Mouse (Mus musculus) C2C12 (cell line): ENCODE measurements at regions not wholly inside any gene's neighbourhood (a gene's known extent, or its start where the extent isn't known, plus 50 kb on each side); places are given as distances from the start of the nearest gene placed in this dataset.

Experiments
- H3K27me3 ChIP-seq: one replicate; pipeline ENCODE4 v1.6.1; 2011; ENCODE audit not compliant: control insufficient read depth, insufficient read depth, insufficient read length
- H3K36me3 ChIP-seq: one replicate; pipeline ENCODE4 v1.6.1; 2011; ENCODE audit not compliant: control insufficient read depth, insufficient read depth
- H3K4me3 ChIP-seq: one replicate; pipeline ENCODE4 v1.5.1; 2011; ENCODE audit warnings: mild to moderate bottlenecking, control low read depth; ENCODE audit not compliant: poor library complexity, insufficient read depth, severe bottlenecking
- H3K79me2 ChIP-seq: one replicate; pipeline ENCODE4 v1.6.1; 2011; ENCODE audit not compliant: control insufficient read depth, insufficient read depth
- H3K79me3 ChIP-seq: one replicate; pipeline ENCODE4 v1.6.1; 2011; ENCODE audit warnings: low read depth, control low read depth
- H3ac ChIP-seq: one replicate; pipeline ENCODE3; 2011; ENCODE audit warnings: low read depth; ENCODE audit not compliant: control insufficient read depth, insufficient read length
- CEBPB ChIP-seq: IDR thresholded peaks from one replicate; pipeline ENCODE4 v1.6.1; 2011; ENCODE audit warnings: low read depth, mild to moderate bottlenecking, control low read depth, moderate library complexity
- CTCF ChIP-seq: IDR thresholded peaks from one replicate; pipeline ENCODE4 v1.5.1; 2011; ENCODE audit not compliant: control insufficient read depth, insufficient read depth, insufficient read length
- FOSL1 ChIP-seq: IDR thresholded peaks from one replicate; pipeline ENCODE4 v1.8.0; 2011; ENCODE audit warnings: mild to moderate bottlenecking, low read length; ENCODE audit not compliant: poor library complexity, insufficient read depth, severe bottlenecking
- MAX ChIP-seq: IDR thresholded peaks from one replicate; pipeline ENCODE4 v1.6.1; 2011; ENCODE audit warnings: mild to moderate bottlenecking, control low read depth
- MYOD1 ChIP-seq: IDR thresholded peaks from one replicate; pipeline ENCODE4 v1.6.1; 2011; ENCODE audit warnings: low read depth; ENCODE audit not compliant: control insufficient read depth, insufficient read length
- MYOG ChIP-seq: IDR thresholded peaks from one replicate; pipeline ENCODE4 v1.6.1; 2011; ENCODE audit not compliant: control insufficient read depth, insufficient read length; ENCODE audit errors: extremely low read depth
- USF1 ChIP-seq: IDR thresholded peaks from one replicate; pipeline ENCODE4 v1.6.1; 2011; ENCODE audit warnings: low read depth, mild to moderate bottlenecking, control low read depth, moderate library complexity

DNA sequence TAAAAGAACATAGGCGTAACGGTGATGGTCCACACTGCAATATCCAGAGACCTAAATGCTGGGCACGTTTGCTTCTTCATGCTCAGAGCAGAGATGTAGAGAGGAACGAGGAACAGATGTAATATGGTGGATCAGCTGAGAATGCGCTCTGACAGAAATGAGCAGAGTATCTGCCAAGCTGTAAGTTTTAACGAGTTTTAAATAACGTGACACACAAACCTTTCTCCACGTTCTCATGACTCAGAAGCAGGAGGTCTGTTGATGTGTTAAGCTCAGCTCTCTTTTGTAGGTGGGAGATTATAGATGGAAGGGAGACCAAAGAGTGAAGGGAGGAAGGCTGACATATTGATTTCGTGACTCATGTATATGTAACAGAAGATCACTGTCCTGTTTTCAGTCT, 72.1 kb upstream of the 1700020N01Rik start:
- H3ac ChIP-seq, result no peak overlapping the region
- no peak overlapping the region for H3K4me3 ChIP-seq
- no peaks in the 10 kb centered on the region for H3K79me3 ChIP-seq
- no peaks in the 10 kb centered on the region for H3K27me3 ChIP-seq
- TF ChIP-seq FOSL1 (no peak), CEBPB (no peak), USF1 (no peak), CTCF (no peak), MYOG (no peak), MYOD1 (no peak), MAX (no peak)
- H3K36me3 ChIP-seq, result no peaks in the 10 kb centered on the region
- H3K79me2 ChIP-seq, result no peaks in the 10 kb centered on the region

- TF ChIP-seq CEBPB (no peak), MYOG (no peak), MYOD1 (no peak), FOSL1 (no peak), MAX (no peak), USF1 (no peak), CTCF (no peak)
- H3K79me2 ChIP-seq, result no peaks in the 10 kb centered on the region
Observed at GRCm38 (mm10) chr10:21525555-21525954, 67.4 kb upstream of the 1700020N01Rik start.

GRCm38 (mm10) chr10:21528396-21528795, 64.5 kb upstream of the 1700020N01Rik start:
- no peak overlapping the region for H3ac ChIP-seq
- H3K79me2 ChIP-seq, result no peaks in the 10 kb centered on the region
- H3K36me3 ChIP-seq, result no peaks in the 10 kb centered on the region
- H3K27me3 ChIP-seq, result no peaks in the 10 kb centered on the region
- H3K79me3 ChIP-seq, result no peaks in the 10 kb centered on the region
- TF ChIP-seq MYOD1 (no peak), CEBPB (no peak), MYOG (no peak), MAX (no peak), FOSL1 (no peak), CTCF (no peak), USF1 (no peak)
- no peak overlapping the region for H3K4me3 ChIP-seq

More at GRCm38 (mm10) chr10:21525555-21525954, 67.4 kb upstream of the 1700020N01Rik start:
- Histone ChIP-seq H3K27me3 (no peaks in the 10 kb centered on the region), H3K79me3 (no peaks in the 10 kb centered on the region), H3K4me3 (no peak overlapping the region), H3K36me3 (no peaks in the 10 kb centered on the region), H3ac (no peak overlapping the region)

DNA sequence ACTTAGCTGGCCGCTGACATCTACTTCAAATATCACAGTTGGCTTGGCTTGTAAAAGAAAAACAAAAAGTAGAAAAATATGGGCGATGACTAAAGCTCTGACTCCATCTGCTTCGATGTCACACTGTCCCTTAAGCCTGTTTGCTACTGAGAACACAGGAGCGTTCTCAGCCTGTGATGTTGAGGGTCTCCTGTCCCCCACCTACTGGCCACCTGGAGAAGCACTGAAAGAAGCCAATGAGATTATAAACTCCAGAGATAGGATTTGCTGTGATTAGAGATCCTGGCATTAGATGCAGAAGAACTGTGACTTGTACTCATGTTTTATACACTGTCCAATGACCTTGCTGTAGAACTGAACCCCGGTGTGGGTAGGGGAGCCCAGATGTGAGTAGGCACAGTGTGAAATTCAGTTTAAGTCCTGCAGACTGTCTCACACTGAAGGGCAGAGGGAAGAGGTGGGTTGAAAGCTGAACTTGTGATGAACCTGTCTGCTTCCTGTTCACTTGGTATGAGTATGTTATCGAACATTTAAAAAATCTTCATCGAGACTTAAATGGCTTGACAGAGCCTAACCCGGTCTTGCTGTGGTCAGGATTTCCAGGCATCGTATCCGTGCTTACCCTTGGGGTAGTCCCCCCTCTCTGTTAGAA, 63.7 kb upstream of the 1700020N01Rik start:
- H3K79me2 ChIP-seq, result no peaks in the 10 kb centered on the region
- no peak overlapping the region for H3ac ChIP-seq
- no peak overlapping the region for H3K4me3 ChIP-seq
- TF ChIP-seq FOSL1, result no peak
- no peak for TF ChIP-seq CTCF
- TF ChIP-seq MAX, result no peak
- no peak for TF ChIP-seq USF1
- no peak for TF ChIP-seq MYOG
- TF ChIP-seq MYOD1, result no peak
- no peak for TF ChIP-seq CEBPB
- H3K79me3 ChIP-seq, result no peaks in the 10 kb centered on the region
- H3K36me3 ChIP-seq, result no peaks in the 10 kb centered on the region
- no peaks in the 10 kb centered on the region for H3K27me3 ChIP-seq

DNA sequence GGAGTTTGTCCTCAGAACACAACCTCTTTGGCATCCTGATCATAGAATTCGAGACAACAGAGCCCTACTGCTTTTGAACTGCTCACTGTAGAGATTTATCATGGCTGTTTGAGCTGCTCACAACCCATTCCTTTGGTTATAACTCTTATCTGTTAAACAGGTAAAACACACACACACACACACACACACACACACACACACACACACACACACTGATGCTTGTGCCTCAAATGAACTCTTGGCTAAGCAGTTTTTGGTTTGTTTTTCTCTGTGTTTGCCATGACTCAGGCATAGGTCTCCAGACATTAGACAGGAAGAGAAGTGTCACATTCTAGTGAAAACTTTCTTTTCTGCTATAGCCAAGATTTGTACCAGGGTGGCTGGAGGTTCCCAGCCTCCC, 60.8 kb upstream of the 1700020N01Rik start:
- H3K36me3 ChIP-seq, result no peaks in the 10 kb centered on the region
- no peak for TF ChIP-seq MYOD1
- TF ChIP-seq MYOG, result no peak
- no peak for TF ChIP-seq CTCF
- no peak for TF ChIP-seq FOSL1
- TF ChIP-seq CEBPB, result no peak
- TF ChIP-seq USF1, result no peak
- TF ChIP-seq MAX, result no peak

More for the DNA sequence above, 60.8 kb upstream of the 1700020N01Rik start:
- Histone ChIP-seq H3K27me3 (no peaks in the 10 kb centered on the region), H3K79me3 (no peaks in the 10 kb centered on the region), H3ac (no peak overlapping the region), H3K4me3 (no peak overlapping the region), H3K79me2 (no peaks in the 10 kb centered on the region)
